Mouse (Mus musculus): ENCODE data around the gene 2010111I01Rik. TPM values are rescaled to one million over a fixed set of nuclear protein-coding genes. Genes with fewer than 3 reads are reported as not detected.

Gene 2010111I01Rik
- polyA plus RNA-seq, 1 experiment from 2014 or later = 80.8 TPM

DNA sequence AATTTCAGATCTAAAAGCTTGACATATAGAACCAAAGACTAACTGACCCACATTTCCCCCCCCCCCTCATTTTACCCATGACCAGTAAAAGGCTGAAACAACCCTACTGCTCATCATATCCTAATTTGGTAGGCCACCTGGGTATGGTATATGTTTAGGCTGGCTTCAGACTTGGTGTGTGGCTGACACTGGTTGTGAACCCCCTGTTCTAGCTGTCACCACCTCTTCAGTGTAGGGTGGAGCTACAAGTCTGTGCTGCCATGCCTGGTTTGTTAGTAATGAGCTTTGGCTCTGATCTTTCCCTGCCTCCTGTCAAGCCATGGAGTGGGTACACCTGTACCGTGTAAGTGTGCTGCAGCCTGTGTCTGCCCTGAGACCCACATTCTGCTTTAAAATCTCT, 66.6 kb downstream of the 2010111I01Rik start:
- H3K36me3 ChIP-seq (ENCODE audit: control insufficient read depth, insufficient read depth, low read length) = no peaks in the 10 kb centered on the region
- no peak overlapping the region for H3K4me3 ChIP-seq (ENCODE audit: low read depth, low read length)
- H3K27ac ChIP-seq (ENCODE audit: low read depth, low read length) = no peak overlapping the region
- ATAC-seq (ENCODE audit: insufficient read depth, low FRiP score, low TSS enrichment) (no peak), DNase-seq (ENCODE audit: low spot score) (no peak)
- no peaks in the 10 kb centered on the region for H3K27me3 ChIP-seq (ENCODE audit: control insufficient read depth, insufficient read depth, low read length)
- WGBS = 94% methylated on average over 1 of the region's 1 CpGs
- H3K9me3 ChIP-seq (ENCODE audit: control insufficient read depth, low read length) = no peaks in the 10 kb centered on the region
- no peak overlapping the region for H3K9ac ChIP-seq (ENCODE audit: low read length)
- no peak overlapping the region for H3K4me2 ChIP-seq (ENCODE audit: low read depth)
- H3K4me1 ChIP-seq (ENCODE audit: control insufficient read depth, insufficient read depth, low read length) = no peaks in the 10 kb centered on the region

DNA sequence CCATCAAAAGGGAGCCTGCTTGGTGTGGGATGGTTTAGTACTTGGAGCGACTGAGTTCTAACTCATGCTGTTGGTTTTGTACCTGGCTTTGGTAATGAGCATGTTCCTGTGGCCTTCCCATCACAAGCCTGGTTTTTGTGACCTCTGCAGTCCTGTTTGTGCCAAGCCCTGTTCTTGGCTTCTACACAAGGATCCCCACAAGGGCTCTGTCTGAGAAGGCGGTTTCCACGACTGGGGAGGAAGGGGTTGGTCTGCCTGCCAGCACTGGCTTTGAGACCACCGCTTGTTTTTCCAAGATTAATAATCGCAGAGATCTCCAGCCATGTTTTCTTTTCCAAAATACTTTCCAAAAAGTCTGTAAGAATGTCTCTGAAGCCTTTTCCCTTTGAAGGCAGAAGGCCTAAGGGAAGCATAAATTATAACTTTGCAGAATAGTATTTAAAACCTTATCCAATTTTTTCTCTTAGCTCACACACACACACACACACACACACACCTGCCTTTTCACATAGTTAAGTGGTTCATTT, 67.7 kb downstream of the 2010111I01Rik start:
- no peak overlapping the region for H3K4me3 ChIP-seq (ENCODE audit: low read depth, low read length)
- H3K4me1 ChIP-seq (ENCODE audit: control insufficient read depth, insufficient read depth, low read length) = no peaks in the 10 kb centered on the region
- no peak for ATAC-seq (ENCODE audit: insufficient read depth, low FRiP score, low TSS enrichment)
- no peaks in the 10 kb centered on the region for H3K27me3 ChIP-seq (ENCODE audit: control insufficient read depth, insufficient read depth, low read length)
- H3K4me2 ChIP-seq (ENCODE audit: low read depth) = no peak overlapping the region
- no peak overlapping the region for H3K9ac ChIP-seq (ENCODE audit: low read length)
- WGBS = 83% methylated on average over 5 of the region's 5 CpGs
- H3K9me3 ChIP-seq (ENCODE audit: control insufficient read depth, low read length) = no peaks in the 10 kb centered on the region
- no peaks in the 10 kb centered on the region for H3K36me3 ChIP-seq (ENCODE audit: control insufficient read depth, insufficient read depth, low read length)
- H3K27ac ChIP-seq (ENCODE audit: low read depth, low read length) = no peak overlapping the region
- no peak for DNase-seq (ENCODE audit: low spot score)

DNA sequence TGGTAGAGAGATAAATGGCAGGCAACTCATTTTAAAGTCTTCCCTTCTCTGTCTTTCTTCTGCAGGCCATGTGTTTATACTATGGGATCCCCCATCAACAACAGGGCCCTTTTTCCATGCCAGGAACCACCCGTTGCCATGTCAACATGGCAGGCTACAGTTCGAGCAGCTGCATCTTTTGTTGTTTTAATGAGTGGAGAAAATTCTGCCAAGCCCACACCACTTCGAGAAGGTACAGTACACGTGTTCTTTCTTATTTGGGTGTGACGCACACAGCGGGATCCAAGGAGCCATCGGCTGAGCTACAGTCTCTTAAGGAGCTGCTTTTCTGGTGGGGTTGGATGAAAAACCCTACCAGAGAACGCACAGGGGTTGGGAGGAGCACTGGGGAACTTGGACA, 68.3 kb downstream of the 2010111I01Rik start:
- Histone ChIP-seq H3K4me3 (ENCODE audit: low read depth, low read length) (no peak overlapping the region), H3K9ac (ENCODE audit: low read length) (no peak overlapping the region), H3K4me1 (ENCODE audit: control insufficient read depth, insufficient read depth, low read length) (no peaks in the 10 kb centered on the region), H3K9me3 (ENCODE audit: control insufficient read depth, low read length) (no peaks in the 10 kb centered on the region), H3K27ac (ENCODE audit: low read depth, low read length) (no peak overlapping the region), H3K27me3 (ENCODE audit: control insufficient read depth, insufficient read depth, low read length) (no peaks in the 10 kb centered on the region), H3K36me3 (ENCODE audit: control insufficient read depth, insufficient read depth, low read length) (no peaks in the 10 kb centered on the region), H3K4me2 (ENCODE audit: low read depth) (no peak overlapping the region)
- DNase-seq (ENCODE audit: low spot score) = no peak
- ATAC-seq (ENCODE audit: insufficient read depth, low FRiP score, low TSS enrichment) = peak; percentile 38; the same call in 1 of the 2 replicates
- WGBS = 62% methylated on average over 8 of the region's 8 CpGs

DNA sequence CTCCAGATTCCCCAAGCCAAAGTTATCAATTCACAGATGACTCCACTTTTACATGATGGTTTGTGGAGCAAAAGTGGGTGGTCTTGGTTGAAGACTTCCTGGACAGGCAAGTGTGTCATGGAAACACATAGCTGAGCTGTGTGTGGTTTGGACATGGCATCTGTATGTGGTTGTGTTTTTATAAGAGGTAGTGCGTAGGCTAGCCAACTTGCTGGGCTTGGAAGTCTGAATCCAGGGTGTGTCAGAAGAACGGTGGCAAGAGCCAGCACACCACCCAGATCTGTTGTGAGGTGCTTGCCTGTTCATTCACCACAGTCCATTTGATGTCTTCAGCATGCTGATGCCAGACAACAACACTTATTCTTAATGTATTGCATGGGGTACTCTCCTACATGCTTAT, 68.7 kb downstream of the 2010111I01Rik start:
- H3K4me1 ChIP-seq (ENCODE audit: control insufficient read depth, insufficient read depth, low read length) = no peaks in the 10 kb centered on the region
- ATAC-seq (ENCODE audit: insufficient read depth, low FRiP score, low TSS enrichment) (no peak), DNase-seq (ENCODE audit: low spot score) (no peak)
- H3K36me3 ChIP-seq (ENCODE audit: control insufficient read depth, insufficient read depth, low read length) = no peaks in the 10 kb centered on the region
- H3K4me2 ChIP-seq (ENCODE audit: low read depth) = no peak overlapping the region
- no peaks in the 10 kb centered on the region for H3K9me3 ChIP-seq (ENCODE audit: control insufficient read depth, low read length)
- no peak overlapping the region for H3K4me3 ChIP-seq (ENCODE audit: low read depth, low read length)
- H3K9ac ChIP-seq (ENCODE audit: low read length) = no peak overlapping the region
- H3K27me3 ChIP-seq (ENCODE audit: control insufficient read depth, insufficient read depth, low read length) = no peaks in the 10 kb centered on the region
- 95% methylated on average over 2 of the region's 2 CpGs for WGBS
- no peak overlapping the region for H3K27ac ChIP-seq (ENCODE audit: low read depth, low read length)

DNA sequence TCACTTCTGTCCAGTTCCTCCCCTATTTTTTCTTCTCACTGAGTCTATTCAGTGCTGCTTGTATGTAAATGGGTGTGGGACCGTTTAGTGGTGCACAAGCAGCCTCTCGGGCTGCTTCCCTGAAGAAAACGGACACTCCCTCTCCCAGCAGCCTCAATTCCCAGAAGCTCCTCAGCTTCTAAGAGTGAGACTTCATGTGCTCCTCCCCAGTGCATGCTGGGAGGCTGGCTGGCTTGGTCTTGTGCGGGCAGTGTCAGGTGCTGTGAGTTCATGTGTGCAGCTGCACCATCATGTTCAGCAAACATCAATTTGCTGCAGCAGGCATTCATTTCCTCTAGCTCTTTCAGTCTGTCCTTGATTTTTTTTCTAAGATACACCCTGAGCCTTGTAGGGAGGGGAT, 70.0 kb downstream of the 2010111I01Rik start:
- H3K4me3 ChIP-seq (ENCODE audit: low read depth, low read length) = no peak overlapping the region
- ATAC-seq (ENCODE audit: insufficient read depth, low FRiP score, low TSS enrichment) (no peak), DNase-seq (ENCODE audit: low spot score) (no peak)
- no peak overlapping the region for H3K27ac ChIP-seq (ENCODE audit: low read depth, low read length)
- H3K9me3 ChIP-seq (ENCODE audit: control insufficient read depth, low read length) = no peaks in the 10 kb centered on the region
- no peaks in the 10 kb centered on the region for H3K4me1 ChIP-seq (ENCODE audit: control insufficient read depth, insufficient read depth, low read length)
- no peak overlapping the region for H3K9ac ChIP-seq (ENCODE audit: low read length)
- no peaks in the 10 kb centered on the region for H3K36me3 ChIP-seq (ENCODE audit: control insufficient read depth, insufficient read depth, low read length)
- H3K27me3 ChIP-seq (ENCODE audit: control insufficient read depth, insufficient read depth, low read length) = no peaks in the 10 kb centered on the region
- WGBS = 57% methylated on average over 4 of the region's 4 CpGs
- H3K4me2 ChIP-seq (ENCODE audit: low read depth) = no peak overlapping the region

DNA sequence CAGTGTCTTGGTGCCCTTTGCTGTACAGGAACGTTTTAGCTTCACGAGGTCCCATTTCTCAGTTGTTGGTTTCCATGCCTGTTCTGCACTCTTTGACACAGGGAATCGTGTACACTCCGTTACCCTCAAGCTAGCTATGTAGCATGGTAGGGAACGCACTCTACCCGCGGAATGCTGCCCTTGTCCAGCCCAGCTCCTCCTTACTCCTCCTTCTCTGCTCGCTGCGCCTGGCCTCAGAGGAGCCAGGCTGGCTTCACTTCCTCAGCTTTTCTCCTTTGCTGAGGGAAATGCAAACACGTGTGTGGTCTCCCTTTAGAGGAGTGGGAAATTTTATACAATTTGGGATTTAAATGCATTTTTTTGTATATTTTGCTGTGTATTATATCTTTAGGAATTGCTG, 73.2 kb downstream of the 2010111I01Rik start:
- Histone ChIP-seq H3K9ac (ENCODE audit: low read length) (no peak overlapping the region), H3K4me1 (ENCODE audit: control insufficient read depth, insufficient read depth, low read length) (no peaks in the 10 kb centered on the region), H3K27me3 (ENCODE audit: control insufficient read depth, insufficient read depth, low read length) (no peaks in the 10 kb centered on the region), H3K4me3 (ENCODE audit: low read depth, low read length) (no peak overlapping the region), H3K27ac (ENCODE audit: low read depth, low read length) (no peak overlapping the region), H3K4me2 (ENCODE audit: low read depth) (no peak overlapping the region), H3K9me3 (ENCODE audit: control insufficient read depth, low read length) (no peaks in the 10 kb centered on the region), H3K36me3 (ENCODE audit: control insufficient read depth, insufficient read depth, low read length) (no peaks in the 10 kb centered on the region)
- 56% methylated on average over 10 of the region's 10 CpGs for WGBS
- ATAC-seq (ENCODE audit: insufficient read depth, low FRiP score, low TSS enrichment) (no peak), DNase-seq (ENCODE audit: low spot score) (no peak)

DNA sequence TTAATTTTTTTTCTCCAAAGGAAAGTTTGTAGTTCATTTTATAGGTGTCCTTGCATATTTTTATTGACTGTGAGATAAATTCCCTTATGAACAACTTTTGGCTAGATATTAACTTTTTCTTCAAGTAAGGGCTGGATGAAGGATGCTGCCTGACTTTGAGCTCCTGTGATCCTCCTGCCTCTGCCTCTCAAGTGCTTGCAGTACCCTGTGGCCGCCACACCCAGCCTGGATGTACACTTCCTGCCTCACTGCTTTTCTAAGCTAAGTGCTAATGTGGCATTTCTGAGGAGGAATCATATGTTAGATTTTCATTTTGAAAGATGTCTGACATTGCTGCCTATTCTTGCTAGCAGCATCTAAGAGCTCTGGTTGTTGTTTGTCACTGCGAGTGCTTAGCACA, 73.7 kb downstream of the 2010111I01Rik start:
- DNase-seq (ENCODE audit: low spot score) = no peak
- no peak for ATAC-seq (ENCODE audit: insufficient read depth, low FRiP score, low TSS enrichment)
- H3K4me1 ChIP-seq (ENCODE audit: control insufficient read depth, insufficient read depth, low read length) = no peaks in the 10 kb centered on the region
- WGBS = 84% methylated on average over 2 of the region's 2 CpGs
- H3K4me2 ChIP-seq (ENCODE audit: low read depth) = no peak overlapping the region
- no peak overlapping the region for H3K9ac ChIP-seq (ENCODE audit: low read length)
- no peaks in the 10 kb centered on the region for H3K36me3 ChIP-seq (ENCODE audit: control insufficient read depth, insufficient read depth, low read length)
- H3K9me3 ChIP-seq (ENCODE audit: control insufficient read depth, low read length) = no peaks in the 10 kb centered on the region
- H3K27me3 ChIP-seq (ENCODE audit: control insufficient read depth, insufficient read depth, low read length) = no peaks in the 10 kb centered on the region
- no peak overlapping the region for H3K27ac ChIP-seq (ENCODE audit: low read depth, low read length)
- no peak overlapping the region for H3K4me3 ChIP-seq (ENCODE audit: low read depth, low read length)

DNA sequence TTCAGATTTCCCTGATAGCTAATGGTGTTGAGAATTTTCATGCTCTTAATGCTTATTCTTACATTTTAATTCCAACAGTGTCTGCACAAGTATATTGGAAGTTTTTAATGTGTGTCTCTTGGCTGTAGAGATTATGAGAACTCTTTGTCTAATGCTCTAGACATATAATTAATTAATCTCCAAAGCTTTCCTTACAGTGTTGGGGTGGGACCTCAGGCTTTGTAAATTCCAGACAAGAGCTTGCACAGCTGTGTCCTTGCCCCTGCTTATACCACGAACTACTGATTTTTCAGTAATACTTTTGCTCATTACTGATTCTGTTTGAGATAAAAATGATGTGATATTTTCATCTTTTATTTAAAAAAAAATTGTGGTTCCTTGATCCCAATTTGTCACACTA, 74.2 kb downstream of the 2010111I01Rik start:
- Histone ChIP-seq H3K27me3 (ENCODE audit: control insufficient read depth, insufficient read depth, low read length) (no peaks in the 10 kb centered on the region), H3K27ac (ENCODE audit: low read depth, low read length) (no peak overlapping the region), H3K9ac (ENCODE audit: low read length) (no peak overlapping the region), H3K4me3 (ENCODE audit: low read depth, low read length) (no peak overlapping the region), H3K4me1 (ENCODE audit: control insufficient read depth, insufficient read depth, low read length) (no peaks in the 10 kb centered on the region), H3K36me3 (ENCODE audit: control insufficient read depth, insufficient read depth, low read length) (no peaks in the 10 kb centered on the region), H3K9me3 (ENCODE audit: control insufficient read depth, low read length) (no peaks in the 10 kb centered on the region), H3K4me2 (ENCODE audit: low read depth) (no peak overlapping the region)
- DNase-seq (ENCODE audit: low spot score) = no peak
- ATAC-seq (ENCODE audit: insufficient read depth, low FRiP score, low TSS enrichment) = no peak
- WGBS = 85% methylated on average over 1 of the region's 1 CpGs

DNA sequence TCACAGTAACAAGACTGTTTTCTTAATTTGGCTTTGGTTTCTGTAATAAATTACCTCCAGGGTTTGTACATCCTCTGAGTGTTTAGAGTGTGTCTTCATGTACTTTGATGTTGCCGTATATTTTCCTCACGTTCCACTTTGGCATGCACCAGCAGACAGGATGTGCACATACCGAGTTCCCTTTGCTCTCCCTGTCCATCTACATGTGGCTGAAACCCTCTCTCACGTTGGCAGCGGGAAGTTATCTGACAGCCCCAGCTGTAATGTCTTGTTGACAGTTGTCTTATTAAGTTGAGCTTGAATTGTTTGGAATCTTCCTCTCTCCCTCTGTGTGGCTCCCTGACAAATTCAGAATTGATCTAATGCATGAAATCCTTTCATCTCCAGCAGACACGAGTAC, 74.6 kb downstream of the 2010111I01Rik start:
- no peaks in the 10 kb centered on the region for H3K36me3 ChIP-seq (ENCODE audit: control insufficient read depth, insufficient read depth, low read length)
- no peaks in the 10 kb centered on the region for H3K9me3 ChIP-seq (ENCODE audit: control insufficient read depth, low read length)
- no peak overlapping the region for H3K4me2 ChIP-seq (ENCODE audit: low read depth)
- H3K27me3 ChIP-seq (ENCODE audit: control insufficient read depth, insufficient read depth, low read length) = no peaks in the 10 kb centered on the region
- no peak overlapping the region for H3K9ac ChIP-seq (ENCODE audit: low read length)
- H3K27ac ChIP-seq (ENCODE audit: low read depth, low read length) = no peak overlapping the region
- WGBS = 54% methylated on average over 6 of the region's 6 CpGs
- ATAC-seq (ENCODE audit: insufficient read depth, low FRiP score, low TSS enrichment) (no peak), DNase-seq (ENCODE audit: low spot score) (no peak)
- no peaks in the 10 kb centered on the region for H3K4me1 ChIP-seq (ENCODE audit: control insufficient read depth, insufficient read depth, low read length)
- no peak overlapping the region for H3K4me3 ChIP-seq (ENCODE audit: low read depth, low read length)

Measured in neural tube, embryonic 11.5 days (tissue).